Mouse (Mus musculus): Measurements from ENCODE around the gene Dbndd2.

GRCm38 (mm10) chr2:164485681-164486257 lies at the start of gene Dbndd2:
- TF ChIP-seq CTCF (IDR thresholded peaks at IDR 0.05; ENCODE audit: low read depth) (no peak), EP300 (IDR thresholded peaks at IDR 0.05; ENCODE audit: low read depth) (no peak)
